Mouse (Mus musculus) layer of hippocampus, postnatal 25 days (tissue): ENCODE results near the gene Nudt4. TPM values are rescaled to one million over a fixed set of nuclear protein-coding genes. Genes with fewer than 3 reads are reported as not detected.

Experiments
- DNase-seq, 2 experiments: peaks; one replicate each; pipeline ENCODE4 v3.0.0; 2022; ENCODE audit warnings: mixed read lengths in 2 of 2, low spot score in 1 of 2; ENCODE audit errors: extremely low spot score in 1 of 2
- microRNA-seq, 2 experiments: library from miRNA; unstranded; fragments of <30 nt; microRNA quantifications; one replicate each; pipeline ENCODE4 v1.2.0; 2021
- total RNA-seq, 2 experiments: library from RNA; stranded (reverse); gene quantifications; 2 replicates each; pipeline ENCODE4 v1.2.3; 2021

Nudt4 gene
- total RNA-seq, 2 experiments from 2014 or later = 84.4 to 90.5 TPM

GRCm38 (mm10) chr10:95504341-95504740, 59.6 kb downstream of the Nudt4 start:
- DNase-seq = no peak

GRCm38 (mm10) chr10:95503443-95504235, 60.3 kb downstream of the Nudt4 start:
- DNase-seq = no peak

DNA sequence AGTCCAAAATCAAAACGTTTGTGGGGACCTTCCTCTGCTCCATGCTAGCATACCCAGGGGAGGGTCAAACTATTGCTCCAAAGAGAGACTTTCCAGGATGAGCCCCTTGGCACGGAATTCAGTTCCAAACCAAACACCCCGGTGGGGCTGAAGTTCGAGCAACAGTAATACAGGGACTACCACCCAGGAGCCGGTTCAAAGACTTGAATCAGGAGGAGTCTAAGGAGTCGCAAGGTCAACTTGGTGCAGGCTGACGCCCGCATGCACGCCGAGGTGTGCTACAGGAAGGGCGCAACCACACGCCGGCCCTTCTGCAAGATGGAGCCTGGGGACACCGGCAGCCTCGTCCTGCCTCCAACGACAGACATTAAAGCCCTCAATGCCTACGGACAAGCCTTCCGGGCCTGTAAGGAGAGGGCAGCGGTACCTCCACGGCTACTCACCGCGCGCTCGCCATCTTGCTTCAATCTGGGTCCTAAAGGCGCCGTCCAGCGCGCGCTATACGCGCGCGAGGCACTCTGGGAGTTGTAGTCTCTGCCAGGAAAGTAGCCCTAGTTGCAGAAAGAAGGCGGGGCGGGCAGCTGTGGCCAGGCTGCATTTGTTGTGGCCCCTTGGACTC, 62.4 kb downstream of the Nudt4 start, which contains the start of gene Mrpl42:
TSS of gene Mrpl42 (minus strand) at position 478 of the 619 bp plus-strand sequence.
- DNase-seq = peak; percentile 69 to 80

DNA sequence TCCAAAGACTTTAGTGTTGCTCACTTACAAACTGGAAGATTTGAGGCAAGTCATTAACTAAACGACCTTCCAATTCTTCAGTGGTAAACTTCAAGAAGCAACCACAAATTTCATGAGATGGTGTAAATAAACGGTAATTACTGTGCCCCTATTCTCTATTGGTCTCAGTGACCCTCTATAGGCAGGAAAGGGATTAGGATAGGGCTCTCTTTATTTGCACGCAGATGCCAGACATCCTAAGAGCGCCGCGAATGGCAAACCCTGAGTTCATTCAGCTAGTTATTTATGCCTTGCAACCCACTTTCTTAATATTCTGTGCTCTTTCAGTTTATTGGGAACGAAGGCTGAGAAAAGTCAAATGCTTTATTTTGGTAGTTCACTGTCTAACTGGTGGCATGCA, 62.9 kb downstream of the Nudt4 start:
- no peak for DNase-seq

Small RNA genes lying within 50 kb of the gene (microRNA-seq; reads per million reads assigned to microRNA genes)
- gene Mir3058 = 5.8 to 8.3 reads per million in 2 experiments

Other genes starting within 250 kb of the Nudt4 start
- gene Cradd, start 240.0 kb downstream of the Nudt4 start, total RNA-seq = 1 to 10 TPM; 5.9 to 6.4 TPM
- 10 to 100 TPM; 34.7 to 42.2 TPM for gene Socs2, start 147.0 kb downstream of the Nudt4 start, total RNA-seq
- gene Mrpl42, start 62.2 kb downstream of the Nudt4 start, total RNA-seq = 10 to 100 TPM; 77.2 to 77.9 TPM
- 100 to 1,000 TPM; 186 to 197 TPM for gene Ube2n, start 49.0 kb downstream of the Nudt4 start, total RNA-seq
- not detected for gene Anapc15-ps, start 109.3 kb upstream of the Nudt4 start, total RNA-seq